Mouse (Mus musculus): ENCODE data around the gene Msi2. TPM values are rescaled to one million over a fixed set of nuclear protein-coding genes. Genes with fewer than 3 reads are reported as not detected.

Gene Msi2
- polyA plus RNA-seq, 1 experiment: 36.4 TPM

- DNase-seq (ENCODE audit: low read depth): no peak
Measured at GRCm38 (mm10) chr11:88485987-88486386, 232.3 kb downstream of the Msi2 start.

- no peak for DNase-seq (ENCODE audit: low read depth)
Measured at GRCm38 (mm10) chr11:88485088-88485487, 233.2 kb downstream of the Msi2 start.

- DNase-seq (ENCODE audit: low read depth): no peak
Measured at GRCm38 (mm10) chr11:88484047-88484446, 234.3 kb downstream of the Msi2 start.

GRCm38 (mm10) chr11:88482636-88483035, 235.7 kb downstream of the Msi2 start:
- no peak for DNase-seq (ENCODE audit: low read depth)

- DNase-seq (ENCODE audit: low read depth): no peak
Measured at GRCm38 (mm10) chr11:88482236-88482635, 236.1 kb downstream of the Msi2 start.

- no peak for DNase-seq (ENCODE audit: low read depth)
Measured at GRCm38 (mm10) chr11:88481602-88482161, 236.6 kb downstream of the Msi2 start.

- DNase-seq (ENCODE audit: low read depth): no peak
Measured at GRCm38 (mm10) chr11:88481092-88481601, 237.2 kb downstream of the Msi2 start.

GRCm38 (mm10) chr11:88479498-88479897, 238.8 kb downstream of the Msi2 start:
- peak; percentile 36 for DNase-seq (ENCODE audit: low read depth)

GRCm38 (mm10) chr11:88474889-88475440, 243.3 kb downstream of the Msi2 start:
- DNase-seq (ENCODE audit: low read depth): no peak

- DNase-seq (ENCODE audit: low read depth): no peak
Measured at GRCm38 (mm10) chr11:88472731-88473130, 245.6 kb downstream of the Msi2 start.

- DNase-seq (ENCODE audit: low read depth): no peak
Measured at GRCm38 (mm10) chr11:88471981-88472647, 246.2 kb downstream of the Msi2 start.

- no peak for DNase-seq (ENCODE audit: low read depth)
Measured at GRCm38 (mm10) chr11:88470599-88470998, 247.7 kb downstream of the Msi2 start.

- no peak for DNase-seq (ENCODE audit: low read depth)
Measured at GRCm38 (mm10) chr11:88468996-88469395, 249.3 kb downstream of the Msi2 start.

GRCm38 (mm10) chr11:88467498-88468245, 250.6 kb downstream of the Msi2 start:
- DNase-seq (ENCODE audit: low read depth): no peak

GRCm38 (mm10) chr11:88463951-88464350, 254.4 kb downstream of the Msi2 start:
- no peak for DNase-seq (ENCODE audit: low read depth)

- no peak for DNase-seq (ENCODE audit: low read depth)
Measured at GRCm38 (mm10) chr11:88462789-88463188, 255.5 kb downstream of the Msi2 start.

- peak; percentile 52 for DNase-seq (ENCODE audit: low read depth)
Measured at GRCm38 (mm10) chr11:88461601-88462000, 256.7 kb downstream of the Msi2 start.

GRCm38 (mm10) chr11:88459946-88460736, 258.2 kb downstream of the Msi2 start:
- DNase-seq (ENCODE audit: low read depth): no peak

GRCm38 (mm10) chr11:88457241-88457738, 261.0 kb downstream of the Msi2 start:
- no peak for DNase-seq (ENCODE audit: low read depth)

GRCm38 (mm10) chr11:88454867-88455806, 263.2 kb downstream of the Msi2 start:
- DNase-seq (ENCODE audit: low read depth): no peak
